Mouse (Mus musculus) intestine, postnatal 0 days (tissue): ENCODE measurements around the gene 1700057G04Rik. TPM values are rescaled to one million over a fixed set of nuclear protein-coding genes. Genes with fewer than 3 reads are reported as not detected.
A peak's percentile ranks its signal among the peaks of the same experiment; 100 is the strongest.

Source experiments
- ATAC-seq: fragments of 200-750 bp; cut with Nextera tagmentation; 2 replicates; pipeline ENCODE4 v1.8.0; 2017; ENCODE audit warnings: mild to moderate bottlenecking, moderate TSS enrichment, moderate library complexity
- H3K27ac ChIP-seq: fragments of 300-500 bp; sonication (generic); 2 replicates; pipeline ENCODE4 v1.5.1; 2014; ENCODE audit warnings: mild to moderate bottlenecking, low read depth, low read length, moderate library complexity
- H3K27me3 ChIP-seq: fragments of 300-500 bp; sonication (generic); replicated peaks from 2 replicates; pipeline ENCODE4 v1.6.1; 2014; ENCODE audit warnings: low read length, mixed read lengths; ENCODE audit not compliant: control insufficient read depth, insufficient read depth
- H3K36me3 ChIP-seq: fragments of 300-500 bp; sonication (generic); 2 replicates; pipeline ENCODE4 v1.6.1; 2014; ENCODE audit warnings: mild to moderate bottlenecking, moderate library complexity; ENCODE audit not compliant: control insufficient read depth, insufficient read depth
- H3K4me1 ChIP-seq: fragments of 300-500 bp; sonication (generic); replicated peaks from 2 replicates; pipeline ENCODE4 v1.6.1; 2014; ENCODE audit warnings: antibody characterized with exemption, low read length, mixed read lengths; ENCODE audit not compliant: control insufficient read depth, insufficient read depth
- H3K4me2 ChIP-seq: fragments of 300-500 bp; sonication (generic); replicated peaks from 2 replicates; pipeline ENCODE4 v1.6.1; 2014; ENCODE audit warnings: low read depth, mild to moderate bottlenecking, moderate library complexity
- H3K4me3 ChIP-seq: fragments of 300-500 bp; sonication (generic); 2 replicates; pipeline ENCODE4 v1.5.1; 2014; ENCODE audit warnings: low read depth, low read length
- H3K9ac ChIP-seq: fragments of 300-500 bp; sonication (generic); 2 replicates; pipeline ENCODE4 v1.6.1; 2014; ENCODE audit warnings: mild to moderate bottlenecking, low read depth, low read length
- H3K9me3 ChIP-seq: fragments of 300-500 bp; sonication (generic); 2 replicates; pipeline ENCODE4 v1.6.1; 2016; ENCODE audit warnings: mixed run types; ENCODE audit not compliant: control insufficient read depth
- CTCF ChIP-seq: sonication (generic); IDR thresholded peaks from 2 replicates; pipeline ENCODE4 v1.5.1; 2016; ENCODE audit warnings: low read depth, mild to moderate bottlenecking, control low read depth, antibody characterized with exemption, moderate library complexity
- WGBS: fragments of 180-500 bp; shearing (Covaris S2); extraction: QIAGEN DNeasy Blood & Tissue Kit; methylation state at CpG from one replicate; pipeline ENCODE4 v1.1.7; 2014; 5-methylcytosine and 5-hydroxymethylcytosine counted together
- polyA plus RNA-seq: library from polyadenylated mRNA; unstranded; fragments of >200 nt; fragmentation: Nextera tagmentation; extraction: Ambion mirVana; gene quantifications from 2 replicates; pipeline ENCODE4 v1.2.1, GENCODE M21; 2015

The 1700057G04Rik gene
- polyA plus RNA-seq, 1 experiment from 2014 or later: not detected

GRCm38 (mm10) chr9:92351924-92352323 lies 42.7 kb downstream of the 1700057G04Rik start:
- peak; percentile 84 for ATAC-seq
- TF ChIP-seq CTCF: no peak
- no peaks in the 10 kb centered on the region for H3K4me1 ChIP-seq
- H3K4me3 ChIP-seq: no peak overlapping the region
- no peak overlapping the region for H3K27ac ChIP-seq
- 53% methylated on average over 1 of the region's 1 CpGs for WGBS
- no peak overlapping the region for H3K4me2 ChIP-seq
- H3K9me3 ChIP-seq: 0 out of 2 replicates have a peak, but pooled peaks cover 3% of the 10 kb centered on the region
- no peaks in the 10 kb centered on the region for H3K27me3 ChIP-seq
- no peak overlapping the region for H3K9ac ChIP-seq
- no peaks in the 10 kb centered on the region for H3K36me3 ChIP-seq

GRCm38 (mm10) chr9:92353306-92353705 lies 44.1 kb downstream of the 1700057G04Rik start:
- no peak for ATAC-seq

GRCm38 (mm10) chr9:92360691-92361310 lies 51.6 kb downstream of the 1700057G04Rik start:
- Histone ChIP-seq H3K4me2 (no peak overlapping the region), H3K36me3 (no peaks in the 10 kb centered on the region), H3K27me3 (no peaks in the 10 kb centered on the region), H3K27ac (no peak overlapping the region), H3K9ac (no peak overlapping the region), H3K9me3 (no peaks in the 10 kb centered on the region), H3K4me3 (no peak overlapping the region), H3K4me1 (no peaks in the 10 kb centered on the region)
- no peak for TF ChIP-seq CTCF
- 80% methylated on average over 1 of the region's 1 CpGs for WGBS
- ATAC-seq: no peak

More at GRCm38 (mm10) chr9:92353306-92353705, 44.1 kb downstream of the 1700057G04Rik start:
- Histone ChIP-seq H3K27ac (no peak overlapping the region), H3K9me3 (0 out of 2 replicates have a peak, but pooled peaks cover 3% of the 10 kb centered on the region), H3K4me3 (no peak overlapping the region), H3K4me1 (no peaks in the 10 kb centered on the region), H3K9ac (no peak overlapping the region), H3K4me2 (no peak overlapping the region), H3K36me3 (no peaks in the 10 kb centered on the region), H3K27me3 (no peaks in the 10 kb centered on the region)
- 80% methylated on average over 3 of the region's 3 CpGs for WGBS
- no peak for TF ChIP-seq CTCF

GRCm38 (mm10) chr9:92363478-92363877 lies 54.3 kb downstream of the 1700057G04Rik start:
- ATAC-seq: peak; percentile 57; the same call in 1 of the 2 replicates
- Histone ChIP-seq H3K4me2 (no peak overlapping the region), H3K4me1 (no peaks in the 10 kb centered on the region), H3K27ac (no peak overlapping the region), H3K36me3 (no peaks in the 10 kb centered on the region), H3K4me3 (no peak overlapping the region), H3K9me3 (no peaks in the 10 kb centered on the region), H3K27me3 (no peaks in the 10 kb centered on the region), H3K9ac (no peak overlapping the region)
- 27% methylated on average over 2 of the region's 2 CpGs for WGBS
- TF ChIP-seq CTCF: no peak

GRCm38 (mm10) chr9:92368920-92369319 lies 59.7 kb downstream of the 1700057G04Rik start:
- Histone ChIP-seq H3K27ac (no peak overlapping the region), H3K4me1 (no peaks in the 10 kb centered on the region), H3K9me3 (no peaks in the 10 kb centered on the region), H3K36me3 (no peaks in the 10 kb centered on the region), H3K9ac (no peak overlapping the region), H3K27me3 (no peaks in the 10 kb centered on the region), H3K4me3 (no peak overlapping the region), H3K4me2 (no peak overlapping the region)
- no peak for TF ChIP-seq CTCF
- ATAC-seq: no peak

GRCm38 (mm10) chr9:92373896-92374295 lies 64.7 kb downstream of the 1700057G04Rik start:
- ATAC-seq: peak; percentile 53; the same call in 1 of the 2 replicates
- Histone ChIP-seq H3K4me2 (no peak overlapping the region), H3K9ac (no peak overlapping the region), H3K36me3 (no peaks in the 10 kb centered on the region), H3K4me3 (no peak overlapping the region), H3K27ac (0 out of 2 replicates have a peak overlapping the region, but pooled peaks have one; percentile 35), H3K27me3 (no peaks in the 10 kb centered on the region), H3K4me1 (peaks cover 5% of the 10 kb centered on the region; the same call in 1 of the 2 replicates), H3K9me3 (no peaks in the 10 kb centered on the region)
- WGBS: 18% methylated on average over 4 of the region's 4 CpGs
- TF ChIP-seq CTCF: no peak
